Mouse (Mus musculus) T-helper 1 cell (primary cell): Measurements from ENCODE around the gene Tlr3.

Experiments used
- in situ Hi-C: fragments of 300-600 bp; cut with MboI, MseI; formaldehyde crosslinking; loops from one replicate; pipeline ENCODE4 v1.15.1; 2025; ENCODE audit warnings: high pct_unique_total_duplicates

Gene Tlr3

GRCm38 (mm10) chr8:45410882-45411281 lies at the start of gene Tlr3:
Gene Tlr3, minus strand, starts transcription at chr8:45411080.
- in situ Hi-C loops = no loop called here

- in situ Hi-C loops = no loop called here
Observed at GRCm38 (mm10) chr8:45457874-45458273, 47.0 kb upstream of the Tlr3 start.

DNA sequence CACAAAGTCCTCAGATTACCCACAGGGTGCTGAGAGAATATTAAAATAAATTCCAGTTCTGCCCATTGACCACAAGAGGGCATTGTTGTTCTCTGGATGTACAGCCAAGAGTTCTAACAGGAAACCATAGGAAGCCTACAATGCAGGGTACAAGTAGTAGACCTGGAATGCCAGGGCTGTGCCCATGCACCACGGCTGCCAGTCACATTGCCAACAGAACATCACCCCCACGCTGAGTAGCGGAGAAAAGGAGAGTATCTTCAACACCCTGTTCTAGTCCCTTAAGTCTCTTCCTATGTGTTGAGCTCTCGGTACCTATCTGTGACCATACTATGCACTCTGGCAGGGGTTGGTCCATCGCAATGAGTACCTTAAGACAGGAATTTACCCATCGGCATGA lies 43.5 kb upstream of the Tlr3 start:
- in situ Hi-C loops = loop anchor here (5.0 kb wide), 1 partner anchor 478 kb away; the partner anchor contains the start of gene Ccdc110

- in situ Hi-C loops = loop anchor here (5.0 kb wide), 1 partner anchor 480 kb away; the partner anchor contains the start of gene Ccdc110
Observed at GRCm38 (mm10) chr8:45452115-45452514, 41.2 kb upstream of the Tlr3 start.

- in situ Hi-C loops = no loop called here
Observed at GRCm38 (mm10) chr8:45448842-45449241, 38.0 kb upstream of the Tlr3 start.

GRCm38 (mm10) chr8:45448257-45448656 lies 37.4 kb upstream of the Tlr3 start:
- in situ Hi-C loops = no loop called here

- in situ Hi-C loops = no loop called here
Observed at GRCm38 (mm10) chr8:45438899-45439535, 28.1 kb upstream of the Tlr3 start.

GRCm38 (mm10) chr8:45420151-45420550 lies 9.3 kb upstream of the Tlr3 start:
- in situ Hi-C loops = no loop called here

- in situ Hi-C loops = no loop called here
Observed at GRCm38 (mm10) chr8:45414965-45415364, 4.1 kb upstream of the Tlr3 start.

DNA sequence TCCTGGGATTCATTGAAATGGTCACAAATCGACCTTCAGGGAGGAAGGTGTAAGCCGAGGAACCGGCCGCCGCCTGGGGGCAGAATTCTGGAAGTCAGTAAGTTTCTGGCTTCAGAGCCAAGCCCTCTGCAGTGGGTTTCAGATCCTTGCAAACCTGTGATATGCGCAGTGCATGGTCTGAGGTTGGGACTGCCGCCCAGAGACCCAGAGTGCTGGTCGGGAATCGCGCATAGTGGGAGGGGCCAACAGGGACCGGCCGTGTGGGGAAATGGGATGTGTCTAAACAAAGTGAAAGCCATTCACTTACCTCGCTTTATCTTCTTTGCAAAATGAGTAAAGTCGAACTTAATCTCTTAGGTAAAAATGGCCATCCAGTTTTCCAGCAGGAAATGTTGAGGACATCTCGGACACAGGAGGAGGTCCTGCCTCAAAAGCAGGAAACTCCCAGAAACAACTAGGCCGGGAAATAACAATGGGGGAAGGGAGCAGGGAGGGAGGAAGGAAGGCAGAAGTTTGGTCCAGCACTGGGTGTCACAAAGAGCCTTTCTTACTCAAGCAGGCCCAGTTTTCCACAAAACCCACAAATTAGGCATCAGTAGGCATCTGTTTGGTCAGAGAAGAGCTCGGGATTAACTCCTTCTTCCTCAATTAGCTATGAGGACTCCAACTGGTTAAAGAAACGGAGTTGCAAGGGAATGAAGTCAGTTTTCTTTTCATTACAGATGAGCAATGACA lies 567 bp downstream of the Tlr3 start:
- in situ Hi-C loops = no loop called here

DNA sequence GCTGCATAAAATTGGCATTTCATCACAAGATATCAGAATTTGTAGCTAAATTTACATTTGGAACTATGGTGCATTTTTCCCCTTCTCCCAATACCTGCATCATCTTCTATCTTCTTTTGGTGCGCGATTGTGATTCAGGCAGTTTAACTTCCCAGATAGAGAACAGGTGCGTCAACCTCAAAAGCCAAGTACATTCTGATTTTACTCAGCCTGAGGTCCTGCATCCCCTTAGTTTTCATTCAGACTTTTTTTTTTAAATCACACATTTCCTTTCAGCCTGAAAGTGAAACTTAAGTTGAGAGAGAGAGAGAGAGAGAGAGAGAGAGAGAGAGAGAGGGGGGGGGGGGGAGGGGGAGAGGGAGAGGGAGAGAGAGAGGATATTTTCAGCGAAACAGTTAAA lies 1.2 kb downstream of the Tlr3 start:
- in situ Hi-C loops = no loop called here

- in situ Hi-C loops = no loop called here
Observed at GRCm38 (mm10) chr8:45383250-45383649, 27.6 kb downstream of the Tlr3 start.

- in situ Hi-C loops = no loop called here
Observed at GRCm38 (mm10) chr8:45381963-45382347, 28.9 kb downstream of the Tlr3 start, which contains the start of gene Fam149a. Gene Fam149a, minus strand, starts transcription at chr8:45382291.

DNA sequence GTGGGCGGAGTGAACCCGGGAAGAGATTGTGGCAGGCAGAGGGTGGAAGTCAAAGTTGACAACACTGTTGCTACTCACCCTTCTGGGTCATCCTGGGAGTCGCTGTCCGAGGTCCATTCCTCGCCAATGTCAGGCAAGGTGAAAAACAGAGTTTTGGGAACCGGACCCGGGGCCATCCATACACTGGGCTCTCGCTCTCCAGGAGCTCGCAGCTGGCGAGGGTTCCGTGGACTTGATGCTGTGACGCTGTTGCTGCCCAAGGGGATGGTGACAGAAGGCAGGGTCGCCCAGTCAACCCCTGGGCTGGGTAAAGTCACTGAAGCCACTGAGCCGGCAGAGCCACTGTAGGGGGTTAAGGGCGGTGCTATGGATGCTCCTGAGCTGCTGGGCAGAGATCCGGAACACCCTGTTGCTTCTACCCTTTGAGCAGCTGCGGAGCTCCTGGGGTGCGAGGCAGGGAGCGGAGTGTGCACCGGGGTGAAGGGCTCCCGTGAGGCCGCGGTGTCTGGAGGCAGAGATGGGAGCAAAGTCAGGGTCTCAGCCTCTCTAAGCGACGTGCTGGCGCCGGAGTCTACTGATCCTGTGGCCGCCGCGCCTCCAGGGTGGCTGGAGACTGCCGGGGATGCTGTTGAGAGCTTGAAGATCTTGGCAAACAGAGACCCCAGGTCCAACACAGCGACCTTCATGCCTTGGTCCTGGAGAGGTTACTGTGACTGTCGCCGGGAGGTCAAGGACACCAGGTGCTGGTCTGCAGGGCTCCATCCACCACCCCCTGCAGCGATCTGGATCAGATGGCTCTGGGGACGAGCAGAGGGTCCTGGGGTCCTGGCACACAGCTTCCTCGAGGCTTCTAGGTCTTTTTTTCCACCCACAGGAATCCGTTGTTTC lies 29.6 kb downstream of the Tlr3 start:
- in situ Hi-C loops = no loop called here

GRCm38 (mm10) chr8:45380598-45380997 lies 30.3 kb downstream of the Tlr3 start:
- in situ Hi-C loops = no loop called here

- in situ Hi-C loops = no loop called here
Observed at GRCm38 (mm10) chr8:45374071-45374470, 36.8 kb downstream of the Tlr3 start.

DNA sequence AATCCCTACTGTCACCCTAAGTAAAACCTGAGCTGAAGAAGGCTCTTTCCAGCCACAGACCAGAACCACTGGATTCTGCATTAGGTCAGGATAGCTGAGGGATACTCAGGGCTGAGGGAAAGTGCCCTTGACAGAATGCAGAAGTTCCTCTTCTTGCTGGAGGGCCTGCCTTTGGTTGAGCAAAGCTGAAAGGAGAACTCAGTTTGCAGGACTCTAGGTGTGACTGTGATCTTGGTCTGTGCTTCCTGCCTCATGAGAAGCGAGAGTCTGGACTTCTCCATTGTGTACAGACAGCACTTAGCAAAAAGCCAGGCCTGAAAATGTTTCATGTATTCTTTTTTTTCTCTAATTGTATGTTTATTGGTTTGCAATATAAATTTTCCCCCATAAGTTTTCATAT lies 43.7 kb downstream of the Tlr3 start:
- in situ Hi-C loops = no loop called here

- in situ Hi-C loops = no loop called here
Observed at GRCm38 (mm10) chr8:45363220-45363619, 47.7 kb downstream of the Tlr3 start.

GRCm38 (mm10) chr8:45362323-45362722 lies 48.6 kb downstream of the Tlr3 start:
- in situ Hi-C loops = no loop called here

DNA sequence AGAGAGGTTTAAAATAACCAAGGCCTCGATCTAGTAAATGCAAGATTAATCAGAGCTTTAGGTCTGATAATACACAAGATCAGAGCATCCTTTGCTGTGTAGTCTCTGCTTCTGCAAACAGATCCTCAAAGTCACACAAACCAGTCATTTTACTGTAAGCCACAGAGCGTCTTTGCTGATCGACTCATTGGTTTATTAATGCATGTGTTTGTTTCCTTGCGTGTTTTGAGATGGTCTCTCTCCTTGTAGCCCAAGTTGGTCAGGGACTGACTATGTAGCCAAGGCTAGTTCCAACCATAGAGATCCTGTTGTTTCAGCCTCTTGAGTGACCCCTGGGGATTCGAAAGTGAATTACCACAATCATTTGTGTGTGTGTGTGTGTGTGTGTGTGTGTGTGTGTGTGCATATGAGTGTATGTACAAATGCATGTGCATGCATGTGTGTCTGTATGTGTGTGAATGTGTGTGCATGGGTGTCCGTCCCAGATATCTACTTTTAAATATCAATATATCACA lies 51.7 kb downstream of the Tlr3 start:
- in situ Hi-C loops = no loop called here

- in situ Hi-C loops = no loop called here
Observed at GRCm38 (mm10) chr8:45358132-45358918, 52.6 kb downstream of the Tlr3 start.
